Mouse (Mus musculus) mouse trophoblast stem cell (cell line): ENCODE results near the gene Prep.

ENCODE experiments used
- in situ Hi-C, 2 experiments: fragments of 300-500 bp; cut with MseI, MboI; formaldehyde crosslinking; loops; 2 replicates in 1 of 2; 3 replicates in 1 of 2; pipeline ENCODE4 v1.15.1; 2025

Prep gene

DNA sequence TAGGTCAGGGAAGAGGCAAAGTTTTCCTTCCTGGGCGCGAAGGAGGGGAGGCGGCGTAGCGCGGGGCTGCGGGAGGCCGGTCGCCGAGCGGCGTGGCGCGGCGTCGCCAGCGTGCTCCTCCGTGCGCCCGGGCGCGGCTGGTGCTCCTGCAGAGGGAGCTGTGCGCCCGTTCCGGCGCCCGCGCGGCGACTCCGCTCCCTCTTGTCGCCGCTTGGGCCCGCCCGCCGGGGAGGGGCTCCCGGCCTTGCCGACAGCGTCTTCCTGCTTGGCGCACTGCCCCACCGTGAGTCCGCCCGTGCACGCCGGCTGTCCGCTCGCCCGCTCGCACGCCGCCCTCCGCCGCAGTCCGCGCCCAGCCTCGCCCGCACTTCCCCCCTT is at the start of gene Prep:
Gene Prep (plus strand): TSS at position 273 of the 378 bp plus-strand sequence.
- in situ Hi-C loops, result no loop called here

DNA sequence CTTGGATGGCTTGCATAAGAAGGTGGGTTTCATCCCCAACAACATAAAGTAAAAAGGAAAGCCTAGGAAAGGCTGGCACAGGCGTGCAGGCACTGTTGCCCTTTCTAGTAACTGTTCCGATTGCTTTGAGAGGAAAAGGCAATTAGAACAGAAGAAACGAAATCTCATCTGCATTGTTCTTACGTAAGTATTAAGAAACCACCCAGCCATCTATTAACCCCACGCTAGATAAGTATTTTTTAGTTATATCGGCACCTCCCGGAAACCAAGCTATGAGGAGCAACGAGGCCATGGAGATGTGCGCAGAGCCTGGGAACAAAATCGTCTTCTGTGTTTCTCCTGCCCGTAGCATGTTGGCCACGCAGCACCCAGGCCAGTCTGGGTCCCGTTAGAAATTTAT is 49.7 kb upstream of the Prep start:
- in situ Hi-C loops, result loop anchor here in 1 of 2 experiments (25.0 kb wide), 1 partner anchor 730 kb away; no protein-coding TSS in a partner anchor

DNA sequence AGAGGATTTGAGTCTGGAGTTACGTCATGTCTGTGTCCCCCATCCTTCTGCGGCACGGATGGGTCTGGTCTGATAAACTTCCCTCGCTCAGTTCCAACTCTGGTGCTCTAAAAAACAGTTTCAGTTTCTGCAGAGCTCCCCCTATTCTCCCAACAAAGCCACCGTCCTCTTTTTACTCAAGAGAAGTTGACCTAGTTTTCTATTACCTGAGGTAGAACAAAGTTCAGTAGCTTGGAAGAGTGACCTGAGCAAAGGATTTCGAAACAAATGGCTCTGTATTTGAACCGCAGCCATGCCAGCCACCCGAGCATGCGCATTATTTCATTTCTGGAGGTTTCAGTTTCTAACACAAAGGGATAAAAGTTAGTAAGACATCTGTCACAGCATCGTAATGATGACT is 49.2 kb upstream of the Prep start:
- in situ Hi-C loops, result loop anchor here in 1 of 2 experiments (25.0 kb wide), 1 partner anchor 731 kb away; no protein-coding TSS in a partner anchor

DNA sequence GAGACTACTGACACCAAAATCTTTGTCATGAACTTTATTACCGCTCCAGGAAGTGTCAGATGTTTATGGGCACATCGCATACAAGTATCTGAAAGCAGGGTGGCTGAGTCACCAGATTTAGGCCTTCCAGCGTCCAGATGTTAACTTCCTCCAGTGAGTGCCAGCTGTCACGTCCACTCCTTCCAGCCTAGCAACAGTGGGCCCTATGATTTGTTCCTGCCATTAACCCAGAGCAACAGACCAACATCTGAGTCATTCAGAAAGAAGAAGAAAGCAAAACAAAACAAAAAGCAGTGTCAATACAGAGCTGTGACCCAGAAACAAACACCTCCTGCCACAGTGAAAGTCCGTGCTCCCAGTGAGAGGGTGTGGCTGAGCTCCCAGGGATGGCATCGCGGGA is 47.6 kb upstream of the Prep start:
- in situ Hi-C loops, result loop anchor here in 1 of 2 experiments (25.0 kb wide), 1 partner anchor 732 kb away; no protein-coding TSS in a partner anchor

DNA sequence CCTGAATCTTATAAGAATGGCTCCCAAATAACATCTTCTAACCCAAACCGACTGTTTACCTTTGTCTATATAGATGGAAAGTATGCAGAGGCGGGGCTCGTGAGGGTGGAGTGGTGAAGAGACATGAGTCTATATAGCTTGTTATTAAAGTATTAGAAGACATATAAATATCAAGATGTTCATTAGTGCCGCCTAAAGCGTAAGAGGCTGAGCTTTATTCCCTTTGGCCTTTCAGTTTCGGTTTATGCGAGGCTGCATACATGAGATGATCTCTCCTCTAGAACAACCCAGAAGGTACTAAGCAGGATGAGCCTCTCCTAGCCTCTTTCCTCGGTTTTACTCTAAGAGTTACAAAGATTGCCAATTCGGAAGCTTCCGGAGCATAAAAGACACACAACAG is 47.2 kb upstream of the Prep start:
- in situ Hi-C loops, result loop anchor here in 1 of 2 experiments (25.0 kb wide), 1 partner anchor 733 kb away; no protein-coding TSS in a partner anchor

DNA sequence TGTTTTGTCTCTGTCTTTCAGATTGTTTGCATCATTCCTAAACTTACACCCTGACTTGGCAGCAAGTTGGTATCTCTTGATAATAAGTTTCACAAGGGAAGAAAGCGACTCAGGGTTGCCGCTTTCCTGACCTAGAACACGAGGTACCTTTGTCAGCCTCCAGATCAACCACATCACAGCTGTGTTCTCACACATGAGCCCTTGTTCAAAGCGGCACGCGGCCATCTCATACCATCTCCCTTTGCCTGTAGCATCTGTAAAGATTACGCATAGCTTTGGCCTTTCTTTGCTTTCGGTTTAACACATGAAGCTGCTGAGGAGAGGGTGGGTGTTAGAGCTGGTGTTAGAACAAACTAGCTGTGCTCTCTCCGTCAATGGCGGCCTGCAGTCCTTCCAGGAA is 46.7 kb upstream of the Prep start:
- in situ Hi-C loops, result loop anchor here in 1 of 2 experiments (25.0 kb wide), 1 partner anchor 733 kb away; no protein-coding TSS in a partner anchor

DNA sequence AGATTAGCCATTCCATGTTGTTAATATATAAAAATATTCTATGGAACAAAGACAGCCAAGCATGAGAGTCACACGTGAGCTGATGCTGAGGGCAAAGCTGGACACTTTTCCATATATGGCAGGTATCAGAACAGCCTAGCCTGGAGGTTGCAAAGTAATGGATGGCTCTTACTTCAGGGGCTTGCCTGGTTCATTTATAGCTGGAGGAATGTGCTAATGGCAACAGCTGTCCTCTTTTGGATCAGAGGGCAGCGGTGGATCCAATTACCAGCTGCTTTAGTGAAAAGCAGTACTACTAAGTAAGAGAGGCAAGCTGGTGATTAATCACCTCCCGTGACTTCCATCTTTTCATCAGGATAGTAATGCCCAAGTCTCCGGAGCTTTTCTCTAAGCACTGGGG is 41.8 kb upstream of the Prep start:
- in situ Hi-C loops, result loop anchor here (25.0 kb wide), 2 partner anchors 563 to 688 kb away; no protein-coding TSS in a partner anchor

DNA sequence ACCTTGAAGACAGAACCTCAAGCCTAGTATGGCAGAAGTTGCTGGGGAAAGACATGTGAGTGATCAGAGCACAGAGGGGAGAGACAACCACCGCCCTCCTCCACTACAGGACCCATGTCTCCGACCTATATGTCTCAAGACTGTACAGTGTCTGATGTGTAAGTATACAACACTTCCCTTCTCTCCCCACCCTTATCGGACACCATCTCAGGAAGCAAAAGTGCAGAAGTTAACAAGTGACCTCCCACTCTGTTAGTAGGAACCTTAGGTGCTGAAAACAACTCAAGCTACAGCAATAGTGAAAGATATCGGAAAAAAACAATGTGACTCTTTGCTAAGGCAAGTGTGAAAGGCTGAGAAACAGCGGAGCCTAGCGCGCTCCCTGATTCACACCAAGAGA is 40.1 kb upstream of the Prep start:
- in situ Hi-C loops, result loop anchor here (25.0 kb wide), 2 partner anchors 565 to 690 kb away; no protein-coding TSS in a partner anchor

DNA sequence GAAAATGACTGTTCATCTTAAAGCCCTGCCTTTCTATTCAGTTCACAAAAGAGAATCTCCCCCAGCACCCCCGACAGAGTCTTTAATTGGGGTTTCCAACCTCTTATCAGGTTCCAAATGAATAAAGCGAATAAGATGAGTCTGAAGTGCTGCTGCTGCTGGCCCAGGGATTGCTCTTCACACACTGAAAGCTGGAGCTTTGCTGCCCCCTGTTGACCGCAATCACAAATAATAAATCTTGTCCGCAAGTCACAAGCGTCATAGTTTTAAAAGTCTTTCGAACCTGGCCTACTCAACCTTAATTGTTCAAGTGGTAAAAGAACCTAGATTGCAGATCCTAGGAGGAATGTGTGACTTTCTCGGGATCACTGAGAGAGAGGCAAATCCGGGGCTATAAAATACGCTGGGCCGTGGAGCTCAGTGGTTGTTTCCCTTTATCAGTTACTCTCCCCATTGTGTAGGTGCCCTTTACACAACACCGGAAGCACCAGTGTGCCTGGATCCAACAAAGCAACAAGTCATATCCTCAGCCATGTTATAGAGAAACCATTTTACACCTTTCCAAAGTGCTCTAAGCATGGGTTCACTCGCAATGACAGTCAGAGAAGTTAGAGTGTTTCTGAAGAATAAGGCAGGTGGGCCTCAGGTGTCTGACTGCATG is 21.6 kb upstream of the Prep start:
- in situ Hi-C loops, result loop anchor here (10.0 to 25.0 kb wide), 3 partner anchors 583 to 751 kb away; no protein-coding TSS in a partner anchor

DNA sequence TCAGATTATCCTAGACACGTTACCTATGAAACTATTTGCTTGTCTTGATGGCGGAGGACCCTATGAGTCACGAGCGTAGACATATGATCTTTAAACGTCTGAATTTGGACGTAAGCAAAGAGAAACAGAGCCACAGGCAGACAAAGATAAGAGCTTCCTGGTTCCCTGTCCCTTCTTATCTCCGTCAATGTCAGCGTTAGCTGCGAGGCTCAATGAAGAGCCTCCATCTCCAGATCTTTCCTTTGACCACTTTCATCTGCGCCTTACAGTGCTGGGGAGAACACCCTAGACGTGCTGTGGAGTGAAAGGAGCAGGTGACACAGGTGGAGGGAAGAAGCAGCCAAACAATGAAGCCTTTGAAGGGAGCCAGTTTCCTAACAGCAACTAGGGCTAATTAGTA is 18.8 kb upstream of the Prep start:
- in situ Hi-C loops, result loop anchor here (10.0 to 25.0 kb wide), 3 partner anchors 586 to 753 kb away; no protein-coding TSS in a partner anchor

DNA sequence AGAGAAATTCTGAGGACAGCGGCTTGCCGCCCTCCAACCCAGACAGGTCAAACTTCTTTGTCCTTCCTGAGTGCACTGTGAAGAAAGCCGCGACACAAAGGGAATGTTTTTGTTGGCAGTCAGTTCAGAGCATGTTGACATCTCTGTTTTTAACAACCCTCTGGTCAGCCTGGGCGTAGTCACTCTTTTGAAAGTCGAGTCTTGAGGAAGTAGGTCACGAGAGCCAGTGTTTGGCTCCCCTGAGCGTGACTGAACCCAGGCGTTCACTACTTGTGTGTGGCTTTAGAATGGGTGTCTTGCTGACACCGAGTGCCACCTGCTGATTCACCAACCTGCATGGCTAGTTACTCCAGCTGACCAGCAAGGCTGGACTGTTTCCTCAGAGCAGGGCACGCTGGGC is 18.4 kb upstream of the Prep start:
- in situ Hi-C loops, result loop anchor here (10.0 to 25.0 kb wide), 3 partner anchors 586 to 754 kb away; no protein-coding TSS in a partner anchor

DNA sequence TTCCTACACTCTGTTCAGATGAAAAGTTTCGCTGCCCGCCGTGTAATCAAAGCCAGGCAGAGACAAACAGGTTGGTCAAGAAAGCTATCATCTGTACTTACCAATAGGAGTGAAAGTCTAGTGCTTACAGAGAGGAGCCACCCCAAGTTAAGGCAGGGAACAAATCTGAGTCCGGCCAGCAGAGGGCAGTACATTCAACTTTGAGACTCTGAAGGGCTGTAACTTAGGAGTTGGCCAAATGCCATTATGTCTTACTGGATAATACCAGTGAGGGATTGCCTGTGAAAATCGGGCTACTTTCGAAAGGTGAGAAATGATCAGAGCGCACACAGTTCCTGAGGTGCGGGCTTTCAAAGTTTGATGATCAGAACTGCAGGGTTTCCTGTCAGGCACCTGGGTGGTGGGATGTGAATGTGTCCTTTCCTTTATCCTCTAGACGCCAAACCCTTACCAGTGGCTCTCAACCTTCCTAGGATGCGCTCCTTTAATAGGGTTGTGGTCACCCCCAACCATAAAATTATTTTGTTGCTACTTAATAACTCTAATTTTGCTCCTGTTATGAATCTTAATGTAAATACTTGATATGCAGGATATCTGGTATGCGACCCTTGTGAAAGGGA is 15.8 kb upstream of the Prep start:
- in situ Hi-C loops, result no loop called here

DNA sequence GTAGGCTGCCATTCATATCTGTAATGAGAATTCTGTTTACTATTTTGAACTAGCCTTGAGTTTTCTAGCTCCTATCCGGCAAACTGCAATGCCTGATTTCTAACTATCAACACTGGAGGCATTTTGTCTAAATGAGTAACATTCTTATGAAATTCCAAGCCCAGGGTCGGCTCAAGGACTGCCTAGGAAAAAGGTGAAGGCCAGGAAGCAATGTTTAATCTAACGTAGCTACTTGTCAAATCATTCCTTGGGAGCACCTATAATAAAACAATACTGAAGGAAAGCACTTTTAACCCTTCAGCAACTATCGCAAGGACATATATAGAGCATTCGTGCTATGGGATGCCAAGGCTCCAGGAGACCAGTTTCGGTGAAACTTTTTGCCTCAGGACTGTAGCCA is 8.6 kb upstream of the Prep start:
- in situ Hi-C loops, result no loop called here

DNA sequence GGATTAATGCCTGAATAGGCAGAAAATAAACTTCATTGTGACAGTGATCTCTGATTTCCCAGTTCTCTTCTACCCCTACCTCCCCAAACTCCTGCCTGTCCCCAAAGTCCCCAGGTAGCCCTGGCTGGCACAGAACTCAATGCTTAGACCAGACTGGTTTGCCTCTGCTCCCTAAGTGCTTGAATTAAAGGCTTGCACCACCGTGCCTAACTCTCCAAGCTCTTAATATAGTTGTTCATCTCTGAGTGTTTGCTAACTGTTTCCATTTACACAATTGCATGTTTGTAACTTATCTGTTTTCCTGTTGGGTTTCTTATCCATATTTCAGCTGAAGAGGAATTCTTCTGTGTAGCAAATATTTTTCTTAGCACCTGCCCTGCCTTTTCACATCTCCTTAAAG is 6.2 kb upstream of the Prep start:
- in situ Hi-C loops, result no loop called here

DNA sequence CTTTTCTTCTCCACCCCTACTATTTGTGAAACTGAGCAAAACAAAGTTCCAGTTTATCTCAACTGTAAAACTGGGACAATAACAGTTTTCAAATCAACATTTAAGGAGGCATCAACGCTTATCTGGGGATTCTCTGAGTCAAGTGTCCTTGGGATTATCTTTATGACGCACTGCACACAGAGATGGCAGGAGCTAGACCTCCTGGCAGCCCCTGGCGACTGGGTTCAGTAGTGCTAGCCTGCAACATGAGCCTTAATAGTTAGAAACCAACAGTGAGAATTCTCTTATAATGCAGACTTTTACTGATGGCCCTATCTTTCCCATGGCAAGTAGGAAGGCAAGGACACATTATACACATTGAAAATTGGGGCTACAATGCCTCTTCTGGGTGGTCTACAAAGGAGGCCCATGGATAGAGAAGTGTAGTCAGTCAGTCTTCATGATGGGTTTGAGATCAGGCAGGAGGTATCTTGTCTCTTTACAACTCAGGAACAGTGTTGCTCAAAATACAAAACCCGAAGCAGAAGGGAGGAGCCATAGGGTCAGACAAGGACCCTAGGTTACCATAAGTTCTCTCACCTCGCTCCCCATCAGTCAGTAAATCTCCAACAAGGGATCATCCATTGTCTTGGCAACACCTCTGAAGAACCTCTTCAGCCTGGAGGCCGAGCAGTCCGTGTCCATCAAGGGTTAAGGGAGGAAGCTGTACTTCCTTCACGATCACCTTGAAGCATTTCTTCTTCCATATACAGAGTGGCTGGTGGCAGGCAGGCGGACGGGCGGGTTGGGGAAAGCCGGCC is 672 bp upstream of the Prep start:
- in situ Hi-C loops, result no loop called here

DNA sequence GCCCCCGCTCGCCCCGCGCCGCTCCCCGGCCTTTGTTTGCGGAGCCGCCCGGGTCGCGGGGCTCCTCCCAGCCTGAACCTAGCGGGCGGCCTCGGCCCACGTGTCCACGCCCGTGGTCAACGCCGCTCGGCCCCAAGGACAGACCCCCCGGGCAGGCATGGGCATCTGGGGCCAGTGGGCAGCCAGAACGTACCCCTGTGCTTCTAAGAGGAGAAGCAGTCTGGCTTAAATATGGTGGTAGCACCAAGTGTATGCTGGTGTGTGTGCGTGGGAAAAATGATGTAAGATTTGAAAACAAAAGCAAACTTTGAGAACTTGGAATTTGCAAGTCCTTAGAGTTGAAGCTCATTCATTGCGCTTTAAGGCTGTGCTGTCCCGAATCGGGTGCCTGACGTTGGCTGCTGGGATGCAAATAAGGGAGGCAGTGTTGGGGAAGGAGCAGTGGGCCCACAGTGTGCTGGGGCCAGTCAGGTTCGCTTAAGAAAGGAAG is 478 bp downstream of the Prep start:
- in situ Hi-C loops, result no loop called here

DNA sequence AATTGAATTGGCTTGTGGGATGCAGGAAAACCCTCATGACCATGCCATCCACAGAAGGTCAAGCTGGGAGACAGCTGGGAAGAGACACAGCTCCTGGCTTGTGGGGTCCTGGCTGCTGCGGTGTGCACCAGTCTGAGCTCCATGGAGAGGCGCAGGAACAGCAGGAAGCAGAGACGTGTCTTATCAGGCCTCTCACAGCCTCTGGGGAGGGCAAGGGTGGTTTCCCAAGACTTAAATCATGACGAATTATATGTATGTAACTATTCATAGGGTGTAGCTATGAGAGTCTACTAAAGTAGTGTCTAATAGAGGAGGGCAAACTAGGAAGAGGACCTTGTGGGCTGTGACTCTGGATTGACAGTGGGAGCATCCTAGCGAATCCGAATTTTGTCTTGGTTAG is 2.6 kb downstream of the Prep start:
- in situ Hi-C loops, result no loop called here

DNA sequence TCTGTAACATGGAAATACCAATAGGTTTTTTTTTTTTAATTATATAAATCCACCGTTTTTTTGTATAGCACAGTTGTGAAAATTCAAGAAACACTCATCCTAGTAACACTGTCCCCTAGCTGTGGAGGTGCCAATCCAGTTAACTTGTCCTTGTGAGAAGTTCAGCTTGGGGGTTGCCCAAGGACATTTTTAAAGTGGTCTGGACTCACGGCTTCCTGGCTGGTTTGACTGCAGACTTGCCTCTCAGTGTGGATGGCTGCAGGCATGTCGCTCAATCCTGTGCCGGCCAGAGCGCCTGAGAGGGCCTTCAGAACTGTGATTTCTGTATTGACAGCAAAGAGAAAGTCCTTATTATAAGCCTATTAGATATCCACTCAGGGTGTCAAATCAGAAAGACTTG is 3.4 kb downstream of the Prep start:
- in situ Hi-C loops, result no loop called here

DNA sequence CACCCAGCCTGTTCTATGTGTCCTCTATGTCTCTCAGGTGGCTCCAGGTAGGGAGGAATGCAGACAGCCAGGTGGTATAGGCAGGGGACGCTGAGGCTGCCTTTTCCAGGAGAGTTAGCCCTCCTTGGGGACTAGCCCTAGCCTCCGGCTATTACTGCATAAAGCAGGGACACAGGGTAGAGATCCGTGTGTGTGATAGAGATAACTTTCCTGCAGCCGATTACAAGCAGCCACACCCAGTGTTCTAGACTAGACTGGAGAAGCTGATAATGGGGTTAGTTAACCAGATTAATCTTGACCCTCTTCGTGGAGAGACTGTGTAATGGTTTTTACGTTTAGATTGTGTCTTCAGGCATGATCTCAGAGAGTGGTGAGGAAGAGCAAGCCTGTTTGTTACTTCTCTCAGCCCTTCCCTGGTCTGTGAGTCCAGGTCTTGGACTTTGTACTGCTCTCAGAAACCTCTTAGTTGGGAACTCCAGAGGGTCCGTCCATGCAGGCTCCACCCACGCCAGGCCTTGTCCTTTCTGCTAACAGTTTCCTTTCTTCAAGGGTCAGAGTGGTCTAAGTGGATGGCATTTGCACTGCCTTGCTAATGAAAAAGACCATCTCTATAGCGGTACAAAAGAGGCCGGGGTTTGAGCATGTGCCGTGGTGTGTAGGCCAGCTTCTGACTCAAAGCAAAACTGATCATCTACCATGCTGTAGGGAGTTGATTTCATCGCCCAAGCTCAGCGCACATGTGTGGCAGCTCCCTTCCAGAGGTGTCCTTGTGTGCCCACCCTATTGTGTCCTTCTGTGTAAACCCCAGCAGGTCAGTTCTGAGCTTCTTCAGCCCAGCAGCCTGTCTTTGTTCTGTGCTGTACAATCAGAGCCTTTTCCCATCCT is 4.2 kb downstream of the Prep start:
- in situ Hi-C loops, result no loop called here

DNA sequence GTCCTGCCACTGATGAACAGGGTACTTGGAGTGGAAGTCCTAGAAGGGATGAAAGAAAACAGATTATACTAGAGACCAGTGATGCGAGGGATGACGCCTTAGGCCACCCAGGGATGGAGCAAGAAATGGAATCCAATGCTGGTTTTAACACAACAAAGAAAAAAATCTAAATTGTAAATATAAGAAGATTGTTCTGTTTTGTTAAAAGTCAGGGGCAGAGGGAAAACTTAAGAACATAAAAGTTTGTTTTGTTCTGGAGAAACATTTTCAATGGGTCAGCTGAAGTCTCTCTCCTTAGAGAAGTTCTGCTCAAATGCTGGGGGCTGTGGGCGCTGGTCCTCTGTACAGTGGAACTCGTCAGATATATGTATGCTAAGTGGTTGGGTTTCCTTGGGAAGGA is 5.3 kb downstream of the Prep start:
- in situ Hi-C loops, result no loop called here

DNA sequence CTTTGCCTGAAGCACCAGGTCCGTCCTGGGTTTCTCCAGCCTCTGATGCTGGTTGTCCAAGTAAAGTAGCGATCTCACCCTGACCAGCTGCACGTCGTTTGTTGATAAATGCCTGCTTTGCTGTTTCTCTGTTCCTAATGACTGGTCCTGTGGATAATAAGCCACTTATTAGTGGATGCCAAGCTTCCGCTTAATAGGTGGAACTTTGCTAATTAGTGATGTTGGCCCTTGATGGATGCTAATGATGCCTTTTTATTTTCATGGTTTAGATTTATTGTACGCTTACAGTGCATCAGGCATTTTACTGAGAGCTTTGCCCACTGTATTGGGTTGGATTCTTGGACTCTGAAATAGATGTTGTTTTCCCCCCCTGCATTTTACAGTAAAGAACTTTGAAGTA is 7.5 kb downstream of the Prep start:
- in situ Hi-C loops, result no loop called here
